Mouse (Mus musculus) liver, postnatal 0 days (tissue): ENCODE results near the gene Hao1.
A peak's percentile ranks its signal among the peaks of the same experiment; 100 is the strongest.

Experiments
- CTCF ChIP-seq: sonication (generic); IDR thresholded peaks from 2 replicates; pipeline ENCODE4 v1.5.1; 2016; ENCODE audit warnings: antibody characterized with exemption, low read depth
- EP300 ChIP-seq: IDR thresholded peaks from 2 replicates; pipeline ENCODE4 v1.6.1; 2016; ENCODE audit warnings: antibody characterized with exemption, low read depth, mild to moderate bottlenecking

DNA sequence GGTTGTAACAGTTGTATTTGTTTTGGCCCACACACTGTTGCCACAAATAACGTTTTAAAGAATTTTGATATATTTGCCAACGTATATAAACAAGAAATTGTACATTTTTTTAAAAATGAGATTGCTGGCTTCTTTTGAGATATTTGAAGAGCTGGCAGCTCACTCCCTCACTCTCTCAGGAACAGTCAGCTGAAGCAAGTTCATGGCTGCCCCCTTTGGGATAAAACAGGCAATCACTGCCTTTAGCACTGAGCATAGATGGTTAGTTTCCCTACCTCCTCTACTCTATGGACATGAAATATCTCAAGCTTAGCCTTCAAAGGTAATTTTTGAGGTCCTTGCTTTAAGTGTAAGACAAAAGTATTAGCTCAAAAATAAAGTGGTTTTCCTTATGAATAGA, 10.7 kb downstream of the Hao1 start:
- TF ChIP-seq CTCF = peak; percentile 16; the same call in 1 of the 2 replicates
- TF ChIP-seq EP300 = no peak
